Mouse (Mus musculus): ENCODE measurements around the gene Basp1.

DNA sequence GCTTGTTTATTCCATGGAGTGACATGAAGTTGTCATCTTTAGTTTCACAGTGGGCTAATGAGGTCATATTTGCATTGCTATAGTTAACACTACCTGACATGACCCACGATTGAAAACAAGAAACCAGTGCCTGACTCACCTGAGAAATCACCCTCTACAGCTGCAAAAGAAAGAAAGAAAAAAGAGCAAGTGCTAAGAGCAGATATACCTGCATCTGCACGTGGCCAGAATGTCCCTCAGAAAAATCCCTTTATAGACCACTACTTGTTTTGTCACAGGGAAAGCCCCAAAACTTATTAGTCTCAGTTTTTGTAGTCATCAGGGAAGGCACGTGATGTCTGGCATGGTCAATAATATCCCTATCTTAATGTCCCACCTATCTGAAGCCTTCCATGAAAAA, 11.6 kb downstream of the Basp1 start:
- TF ChIP-seq POLR2A (IDR thresholded peaks at IDR 0.05; ENCODE audit: insufficient read depth, low read depth, low read length) (no peak), CTCF (IDR thresholded peaks at IDR 0.05) (no peak), EP300 (IDR thresholded peaks at IDR 0.05; ENCODE audit: insufficient read depth, low read depth, low read length) (no peak)
